Mouse (Mus musculus) erythroblast, embryonic 14.5 days (primary cell): ENCODE data around the gene Prpf3. TPM values are rescaled to one million over a fixed set of nuclear protein-coding genes. Genes with fewer than 3 reads are reported as not detected.
"Not testable (repeated sequence)": the region's sequence is repeated elsewhere in the genome, so short reads cannot be mapped to it uniquely, and the experiment has no call there.

Experiments used
- H3K27me3 ChIP-seq: 2 replicates; pipeline ENCODE4 v1.6.1; 2012; ENCODE audit warnings: inconsistent platforms; ENCODE audit not compliant: control insufficient read depth
- H3K36me3 ChIP-seq: 2 replicates; pipeline ENCODE4 v1.6.1; 2012; ENCODE audit warnings: mild to moderate bottlenecking, inconsistent platforms; ENCODE audit not compliant: control insufficient read depth
- H3K4me1 ChIP-seq: 2 replicates; pipeline ENCODE4 v1.6.1; 2012; ENCODE audit warnings: inconsistent platforms; ENCODE audit not compliant: control insufficient read depth
- H3K4me3 ChIP-seq: replicated peaks from 2 replicates; pipeline ENCODE3; 2012; ENCODE audit warnings: moderate library complexity, mild to moderate bottlenecking, inconsistent platforms
- H3K9me3 ChIP-seq: 2 replicates; pipeline ENCODE4 v1.6.1; 2012; ENCODE audit warnings: low read length, inconsistent platforms, mixed read lengths; ENCODE audit not compliant: control insufficient read depth
- GATA1 ChIP-seq: IDR thresholded peaks from 2 replicates; pipeline ENCODE4 v1.6.1; 2012; ENCODE audit warnings: low read length, inconsistent platforms, mixed read lengths
- TAL1 ChIP-seq: IDR thresholded peaks from 3 replicates; pipeline ENCODE4 v1.6.1; 2012; ENCODE audit warnings: low read length, inconsistent platforms, mixed read lengths
- polyA plus RNA-seq: library from polyadenylated mRNA; stranded (reverse); fragments of >175 nt; gene quantifications from 2 replicates; pipeline ENCODE4 v1.2.3, GENCODE M21; 2012

Gene Prpf3
- 1.3 and 1.6 TPM in 2 replicates for polyA plus RNA-seq

- no peak for TF ChIP-seq TAL1
- no peak for TF ChIP-seq GATA1
These were observed at the start of gene Prpf3 for GRCm38 (mm10) chr3:95855502-95856089. Gene Prpf3 (minus strand): TSS chr3:95855885.

GRCm38 (mm10) chr3:95904568-95904967 is 48.9 kb upstream of the Prpf3 start, which contains the start of gene Car14:
Gene Car14 (minus strand): TSS chr3:95904691.
- no peaks in the 10 kb centered on the region for H3K36me3 ChIP-seq
- peak within 1 kb of the TSS; percentile 23 for H3K4me3 ChIP-seq
- H3K9me3 ChIP-seq, result peaks cover 11% of the 10 kb centered on the region; the same call in 1 of the 2 replicates
- peaks cover 92% of the 10 kb centered on the region for H3K27me3 ChIP-seq
- peaks cover 15% of the 10 kb centered on the region for H3K4me1 ChIP-seq
- TF ChIP-seq GATA1 (no peak), TAL1 (no peak)

More at GRCm38 (mm10) chr3:95855502-95856089, at the start of gene Prpf3:
- no peaks in the 10 kb centered on the region for H3K9me3 ChIP-seq
- H3K4me3 ChIP-seq, result peak within 1 kb of the TSS; percentile 87
- H3K27me3 ChIP-seq, result no peaks in the 10 kb centered on the region
- H3K36me3 ChIP-seq, result peaks cover 39% of the 10 kb centered on the region
- H3K4me1 ChIP-seq, result peaks cover 52% of the 10 kb centered on the region

DNA sequence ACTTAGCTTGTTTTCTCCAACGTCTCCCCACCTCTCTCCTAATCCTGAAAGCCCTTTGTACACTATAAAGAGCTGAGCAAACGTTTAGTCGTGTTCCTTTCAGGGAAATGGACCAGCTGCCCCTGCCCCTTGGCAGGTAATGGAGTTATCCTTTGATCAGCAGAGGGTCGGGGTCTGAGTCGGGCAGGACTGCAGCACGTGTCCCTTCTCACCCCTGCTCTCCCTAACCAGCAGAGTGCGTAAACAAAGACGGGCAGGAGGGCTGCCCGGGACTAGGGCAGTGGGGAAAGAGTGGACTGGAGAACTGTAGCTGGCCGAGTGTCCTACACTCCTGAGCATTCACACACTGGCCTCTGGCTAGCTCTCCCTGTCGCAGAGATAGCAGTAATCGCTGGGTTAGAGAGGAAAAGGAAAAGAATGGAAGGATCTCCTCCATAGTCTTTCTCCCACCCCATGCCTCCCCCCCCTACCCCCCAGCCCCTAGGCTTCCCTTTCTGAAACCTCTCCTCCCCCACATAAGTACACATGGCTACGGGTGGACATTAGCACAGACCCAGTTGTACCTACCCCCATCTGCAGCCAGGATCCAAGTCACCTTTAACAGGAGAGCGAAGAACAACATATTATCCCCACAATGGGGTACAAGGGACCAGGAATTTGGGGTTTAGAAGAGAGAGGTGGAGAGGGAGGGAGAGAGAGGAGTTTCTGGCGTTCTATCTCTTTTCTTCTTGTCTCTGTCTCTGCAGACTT is 48.2 kb upstream of the Prpf3 start:
- Histone ChIP-seq H3K9me3 (peaks cover 11% of the 10 kb centered on the region; the same call in 1 of the 2 replicates), H3K27me3 (peaks cover 87% of the 10 kb centered on the region), H3K36me3 (no peaks in the 10 kb centered on the region), H3K4me3 (peak overlapping the region; percentile 12), H3K4me1 (peaks cover 15% of the 10 kb centered on the region)
- no peak for TF ChIP-seq TAL1
- TF ChIP-seq GATA1, result no peak

GRCm38 (mm10) chr3:95902643-95903042 is 47.0 kb upstream of the Prpf3 start:
- Histone ChIP-seq H3K27me3 (peaks cover 75% of the 10 kb centered on the region), H3K4me3 (no peak overlapping the region), H3K4me1 (peaks cover 15% of the 10 kb centered on the region), H3K9me3 (peaks cover 11% of the 10 kb centered on the region; the same call in 1 of the 2 replicates), H3K36me3 (peaks cover 4% of the 10 kb centered on the region)
- no peak for TF ChIP-seq GATA1
- TF ChIP-seq TAL1, result no peak

DNA sequence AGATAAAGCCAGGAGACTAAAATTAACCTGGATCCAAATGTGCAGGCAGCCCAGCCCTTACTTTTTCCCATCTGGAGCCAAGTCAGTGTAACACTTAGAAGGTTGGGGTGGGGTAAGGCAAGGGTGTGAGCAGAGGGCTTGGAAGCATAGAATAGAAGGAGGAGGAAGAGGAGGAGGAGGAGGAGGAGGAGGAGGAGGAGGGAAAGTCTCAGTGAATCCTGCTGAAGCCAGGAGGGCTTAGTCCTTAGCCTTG is 46.6 kb upstream of the Prpf3 start:
- peaks cover 5% of the 10 kb centered on the region for H3K36me3 ChIP-seq
- peaks cover 15% of the 10 kb centered on the region for H3K4me1 ChIP-seq
- peaks cover 72% of the 10 kb centered on the region for H3K27me3 ChIP-seq
- no peak overlapping the region for H3K4me3 ChIP-seq
- H3K9me3 ChIP-seq, result peaks cover 11% of the 10 kb centered on the region; the same call in 1 of the 2 replicates
- no peak for TF ChIP-seq TAL1
- TF ChIP-seq GATA1, result no peak

DNA sequence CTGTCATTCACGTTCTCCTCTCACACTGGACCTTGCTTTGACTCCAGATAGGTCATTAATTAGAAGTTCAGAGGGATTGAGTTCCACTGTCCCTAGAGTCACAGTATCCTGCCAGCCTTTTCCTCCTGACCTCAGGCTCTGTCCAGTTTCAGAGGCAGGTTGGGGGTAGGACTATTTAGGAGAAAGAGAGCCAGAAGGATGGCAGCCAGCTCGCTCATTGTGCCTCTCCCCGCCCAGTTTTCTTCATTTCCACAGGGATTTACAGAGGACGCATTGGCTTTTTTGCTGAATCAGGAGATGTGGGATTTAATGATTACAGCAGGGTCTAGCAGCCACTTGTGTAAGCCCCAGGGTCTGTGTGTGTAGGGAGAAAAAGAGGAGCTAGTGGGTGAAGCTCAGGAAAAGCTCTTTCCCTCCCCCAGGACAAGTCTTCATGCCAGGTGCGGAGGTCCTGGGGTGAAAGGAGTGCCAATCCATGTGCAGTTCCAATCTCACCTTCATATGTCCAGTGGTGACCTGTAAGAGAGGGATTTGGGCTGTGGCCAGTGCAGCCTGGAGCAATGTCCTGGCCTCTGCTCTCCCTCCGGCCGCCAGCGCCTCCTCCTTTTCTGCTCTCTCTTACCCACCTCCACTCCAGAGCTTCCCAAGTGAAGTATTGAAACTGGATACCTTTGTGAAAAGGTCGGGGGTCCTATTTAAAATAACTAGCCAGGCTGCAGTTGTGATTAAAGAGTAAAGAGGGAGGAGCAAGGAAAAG is 46.1 kb upstream of the Prpf3 start:
- TF ChIP-seq GATA1 (no peak), TAL1 (no peak)
- Histone ChIP-seq H3K27me3 (peaks cover 67% of the 10 kb centered on the region), H3K36me3 (peaks cover 5% of the 10 kb centered on the region), H3K9me3 (peaks cover 11% of the 10 kb centered on the region; the same call in 1 of the 2 replicates), H3K4me1 (peaks cover 12% of the 10 kb centered on the region), H3K4me3 (no peak overlapping the region)

DNA sequence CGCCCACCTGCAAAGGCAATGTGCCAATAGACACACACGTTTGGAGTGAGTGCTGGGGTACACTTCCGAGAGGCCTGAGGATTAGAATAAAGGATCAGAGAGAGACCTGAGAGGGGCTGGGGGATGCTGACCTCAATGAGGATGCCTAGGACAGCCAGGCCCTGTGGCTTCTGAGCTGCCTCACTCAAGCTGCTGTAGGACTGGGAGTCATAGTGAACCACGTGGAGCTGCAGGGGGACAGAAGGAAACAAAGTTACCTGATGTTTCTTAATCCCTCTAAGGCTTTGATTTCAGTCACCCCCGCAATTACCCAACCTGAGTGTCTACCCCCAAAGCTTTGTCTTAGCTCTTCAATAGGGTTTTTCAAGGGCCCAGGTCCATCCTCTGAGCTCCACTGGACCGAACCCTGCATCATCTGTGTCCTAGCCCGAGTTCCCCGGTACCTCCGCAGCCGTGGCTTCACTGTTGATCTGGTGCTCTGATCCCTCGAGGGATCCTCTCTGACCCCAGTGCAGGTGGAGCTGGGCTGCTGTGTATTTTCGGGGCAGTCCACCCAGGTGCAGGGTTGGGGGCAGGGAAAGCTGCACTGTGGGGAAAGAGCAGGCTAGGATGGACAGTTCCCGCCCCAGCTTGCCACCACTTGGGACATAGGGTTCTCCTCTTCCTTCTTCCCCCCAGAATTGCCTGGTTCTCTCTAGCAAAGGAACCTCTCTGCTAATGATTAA is 44.3 kb upstream of the Prpf3 start:
- no peak overlapping the region for H3K4me3 ChIP-seq
- peaks cover 13% of the 10 kb centered on the region for H3K36me3 ChIP-seq
- H3K27me3 ChIP-seq, result peaks cover 48% of the 10 kb centered on the region
- peaks cover 12% of the 10 kb centered on the region for H3K4me1 ChIP-seq
- TF ChIP-seq GATA1 (no peak), TAL1 (no peak)
- H3K9me3 ChIP-seq, result peaks cover 8% of the 10 kb centered on the region; the same call in 1 of the 2 replicates

DNA sequence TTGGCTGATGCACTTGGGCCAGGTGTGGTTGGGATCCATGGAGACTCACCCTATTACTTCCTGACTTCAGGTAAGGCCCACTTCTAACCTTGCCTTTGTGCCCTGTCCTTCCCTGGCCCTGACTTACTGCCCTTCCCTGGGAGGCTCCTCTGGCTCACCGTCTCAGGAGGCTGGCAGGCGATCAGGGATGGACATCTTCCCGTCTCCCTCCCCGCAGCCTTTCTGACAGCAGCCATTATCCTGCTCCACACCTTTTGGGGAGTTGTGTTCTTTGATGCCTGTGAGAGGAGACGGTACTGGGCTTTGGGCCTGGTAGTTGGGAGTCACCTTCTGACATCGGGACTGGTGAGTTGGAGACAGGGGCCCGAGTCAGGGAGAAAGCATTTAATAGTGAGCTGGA is 39.8 kb upstream of the Prpf3 start:
- Histone ChIP-seq H3K27me3 (peaks cover 23% of the 10 kb centered on the region), H3K4me1 (peaks cover 40% of the 10 kb centered on the region), H3K36me3 (peaks cover 13% of the 10 kb centered on the region)
- not testable (repeated sequence) for H3K9me3 ChIP-seq, H3K4me3 ChIP-seq
